Mouse (Mus musculus) liver, embryonic 14.5 days (tissue): ENCODE measurements at regions not wholly inside any gene's neighbourhood (a gene's known extent, or its start where the extent isn't known, plus 50 kb on each side); places are given as distances from the start of the nearest gene placed in this dataset.

Source experiments
- ATAC-seq: fragments of 200-750 bp; cut with Nextera tagmentation; 2 replicates; pipeline ENCODE4 v1.8.0; 2017; ENCODE audit warnings: moderate number of reproducible peaks, mild to moderate bottlenecking, moderate library complexity; ENCODE audit not compliant: insufficient read depth
- DNase-seq, 3 experiments: peaks; one replicate each; pipeline ENCODE4 v3.0.0-alpha.2; 2012 to 2013; ENCODE audit warnings: low read depth in 3 of 3, low spot score in 3 of 3
- H3K27ac ChIP-seq: fragments of 300-500 bp; sonication (generic); 2 replicates; pipeline ENCODE4 v1.5.1; 2014; ENCODE audit warnings: moderate library complexity, mild to moderate bottlenecking, control low read depth, inconsistent platforms
- H3K27me3 ChIP-seq: fragments of 300-500 bp; sonication (generic); 2 replicates; pipeline ENCODE4 v1.6.1; 2014; ENCODE audit warnings: mild to moderate bottlenecking, low read length, moderate library complexity; ENCODE audit not compliant: control insufficient read depth, insufficient read depth
- H3K36me3 ChIP-seq: fragments of 300-500 bp; sonication (generic); replicated peaks from 2 replicates; pipeline ENCODE4 v1.6.1; 2014; ENCODE audit warnings: low read depth; ENCODE audit not compliant: control insufficient read depth, insufficient read depth
- H3K4me1 ChIP-seq, 2 experiments: fragments of 200-500 bp in 1 of 2; fragments of 300-500 bp in 1 of 2; sonication (generic) in 1 of 2; replicated peaks; 2 replicates each; pipeline ENCODE4 v1.6.1; 2012 to 2014; ENCODE audit warnings: antibody characterized with exemption in 1 of 2, inconsistent platforms in 1 of 2, low read length in 1 of 2; ENCODE audit not compliant: control insufficient read depth in 2 of 2, insufficient read depth in 2 of 2
- H3K4me2 ChIP-seq: fragments of 300-500 bp; sonication (generic); 2 replicates; pipeline ENCODE4 v1.6.1; 2014; ENCODE audit warnings: low read depth, mild to moderate bottlenecking, control low read depth, moderate library complexity
- H3K4me3 ChIP-seq, 2 experiments: fragments of 200-500 bp in 1 of 2; fragments of 300-500 bp in 1 of 2; sonication (generic) in 1 of 2; 2 replicates each; pipeline ENCODE4 v1.5.1; 2012 to 2014; ENCODE audit warnings: low read depth in 2 of 2, low read length in 2 of 2, mild to moderate bottlenecking in 2 of 2, control low read depth in 1 of 2, inconsistent platforms in 1 of 2, moderate library complexity in 1 of 2; ENCODE audit not compliant: insufficient read depth in 1 of 2
- H3K9ac ChIP-seq: fragments of 300-500 bp; sonication (generic); replicated peaks from 2 replicates; pipeline ENCODE4 v1.6.1; 2014; ENCODE audit warnings: mild to moderate bottlenecking, control low read depth, moderate library complexity
- H3K9me3 ChIP-seq: fragments of 300-500 bp; sonication (generic); 2 replicates; pipeline ENCODE4 v1.6.1; 2016; ENCODE audit warnings: low read length, mixed read lengths; ENCODE audit not compliant: control insufficient read depth
- CTCF ChIP-seq: IDR thresholded peaks from 2 replicates; pipeline ENCODE4 v1.5.1; 2016; ENCODE audit warnings: antibody characterized with exemption, low read depth, control low read depth
- EP300 ChIP-seq: IDR thresholded peaks from 2 replicates; pipeline ENCODE4 v1.6.1; 2016; ENCODE audit warnings: antibody characterized with exemption, low read depth
- WGBS: fragments of 180-500 bp; shearing (Covaris S2); extraction: QIAGEN DNeasy Blood & Tissue Kit; methylation state at CpG from one replicate; pipeline ENCODE4 v1.1.7; 2014; ENCODE audit not compliant: insufficient replicate concordance; 5-methylcytosine and 5-hydroxymethylcytosine counted together

GRCm38 (mm10) chr5:12973701-12974100 lies 151.5 kb upstream of the Sema3a start:
- no peak for TF ChIP-seq CTCF
- TF ChIP-seq EP300 = no peak
- no peak for DNase-seq

GRCm38 (mm10) chr5:12976015-12976742 lies 149.0 kb upstream of the Sema3a start:
- no peak overlapping the region for H3K9ac ChIP-seq
- no peak overlapping the region for H3K27ac ChIP-seq
- DNase-seq (no peak), ATAC-seq (no peak)
- TF ChIP-seq EP300 (no peak), CTCF (no peak)
- H3K4me3 ChIP-seq = no peak overlapping the region
- H3K9me3 ChIP-seq = no peaks in the 10 kb centered on the region
- 45% methylated on average over 8 of the region's 8 CpGs for WGBS
- H3K4me1 ChIP-seq = no peaks in the 10 kb centered on the region
- H3K36me3 ChIP-seq = no peaks in the 10 kb centered on the region
- H3K27me3 ChIP-seq = no peaks in the 10 kb centered on the region
- no peak overlapping the region for H3K4me2 ChIP-seq

More at GRCm38 (mm10) chr5:12973701-12974100, 151.5 kb upstream of the Sema3a start:
- H3K9me3 ChIP-seq = no peaks in the 10 kb centered on the region
- 70% methylated on average over 3 of the region's 3 CpGs for WGBS
- no peaks in the 10 kb centered on the region for H3K27me3 ChIP-seq
- H3K27ac ChIP-seq = no peak overlapping the region
- no peak overlapping the region for H3K4me3 ChIP-seq
- ATAC-seq = no peak
- no peak overlapping the region for H3K4me2 ChIP-seq
- no peak overlapping the region for H3K9ac ChIP-seq
- no peaks in the 10 kb centered on the region for H3K4me1 ChIP-seq
- no peaks in the 10 kb centered on the region for H3K36me3 ChIP-seq

- no peak for TF ChIP-seq EP300
- no peak for TF ChIP-seq CTCF
- no peak overlapping the region for H3K27ac ChIP-seq
- no peaks in the 10 kb centered on the region for H3K9me3 ChIP-seq
- WGBS = 6% methylated on average over 2 of the region's 2 CpGs
- no peak for ATAC-seq
- no peak overlapping the region for H3K4me3 ChIP-seq
- no peaks in the 10 kb centered on the region for H3K36me3 ChIP-seq
- H3K4me2 ChIP-seq = no peak overlapping the region
- DNase-seq = no peak
- no peak overlapping the region for H3K9ac ChIP-seq
- H3K4me1 ChIP-seq = no peaks in the 10 kb centered on the region
- H3K27me3 ChIP-seq = no peaks in the 10 kb centered on the region
Observed at GRCm38 (mm10) chr5:12977875-12978274, 147.3 kb upstream of the Sema3a start.

- DNase-seq = no peak
- Histone ChIP-seq H3K4me2 (no peak overlapping the region), H3K9me3 (no peaks in the 10 kb centered on the region), H3K4me3 (no peak overlapping the region), H3K4me1 (no peaks in the 10 kb centered on the region), H3K9ac (no peak overlapping the region), H3K36me3 (no peaks in the 10 kb centered on the region), H3K27me3 (no peaks in the 10 kb centered on the region), H3K27ac (no peak overlapping the region)
- TF ChIP-seq EP300 (no peak), CTCF (no peak)
- no peak for ATAC-seq
- WGBS = 49% methylated on average over 1 of the region's 1 CpGs
Observed at GRCm38 (mm10) chr5:12993826-12994225, 131.4 kb upstream of the Sema3a start.

- TF ChIP-seq EP300 = no peak
- TF ChIP-seq CTCF = no peak
- no peak for DNase-seq
- Histone ChIP-seq H3K4me1 (no peaks in the 10 kb centered on the region), H3K9ac (no peak overlapping the region), H3K4me3 (no peak overlapping the region), H3K27me3 (no peaks in the 10 kb centered on the region), H3K27ac (no peak overlapping the region), H3K36me3 (no peaks in the 10 kb centered on the region), H3K4me2 (no peak overlapping the region), H3K9me3 (no peaks in the 10 kb centered on the region)
- no peak for ATAC-seq
- WGBS = 71% methylated on average over 6 of the region's 6 CpGs
Observed at GRCm38 (mm10) chr5:12997440-12997839, 127.8 kb upstream of the Sema3a start.
